Mouse (Mus musculus): Measurements from ENCODE around the gene Gm21962. TPM values are rescaled to one million over a fixed set of nuclear protein-coding genes. Genes with fewer than 3 reads are reported as not detected.

Gm21962 gene
- polyA plus RNA-seq, 1 experiment from 2014 or later = not detected

GRCm38 (mm10) chr3:137642137-137642536 lies 29.2 kb upstream of the Gm21962 start:
- no peak for DNase-seq
- WGBS = 42% methylated on average over 8 of the region's 8 CpGs

GRCm38 (mm10) chr3:137642568-137642967 lies 28.8 kb upstream of the Gm21962 start:
- Histone ChIP-seq H3K9me3 (ENCODE audit: control insufficient read depth, low read length) (no peaks in the 10 kb centered on the region), H3K4me3 (replicated peaks; ENCODE audit: low read depth, low read length) (no peak overlapping the region), H3K36me3 (ENCODE audit: control insufficient read depth, insufficient read depth, low read length) (no peaks in the 10 kb centered on the region), H3K27me3 (ENCODE audit: control insufficient read depth, insufficient read depth, low read length) (no peaks in the 10 kb centered on the region), H3K9ac (replicated peaks; ENCODE audit: low read length) (no peak overlapping the region), H3K4me1 (ENCODE audit: control insufficient read depth, insufficient read depth, low read length) (0 out of 2 replicates have a peak, but pooled peaks cover 4% of the 10 kb centered on the region), H3K4me2 (ENCODE audit: low read length) (no peak overlapping the region), H3K27ac (replicated peaks; ENCODE audit: low read depth, low read length) (no peak overlapping the region)
- ATAC-seq (ENCODE audit: low FRiP score, low TSS enrichment) (no peak), DNase-seq (no peak)
- 38% methylated on average over 3 of the region's 3 CpGs for WGBS

More at GRCm38 (mm10) chr3:137642137-137642536, 29.2 kb upstream of the Gm21962 start:
- Histone ChIP-seq H3K27me3 (ENCODE audit: control insufficient read depth, insufficient read depth, low read length) (no peaks in the 10 kb centered on the region), H3K27ac (replicated peaks; ENCODE audit: low read depth, low read length) (no peak overlapping the region), H3K4me2 (ENCODE audit: low read length) (no peak overlapping the region), H3K36me3 (ENCODE audit: control insufficient read depth, insufficient read depth, low read length) (no peaks in the 10 kb centered on the region), H3K4me3 (replicated peaks; ENCODE audit: low read depth, low read length) (no peak overlapping the region), H3K9me3 (ENCODE audit: control insufficient read depth, low read length) (no peaks in the 10 kb centered on the region), H3K4me1 (ENCODE audit: control insufficient read depth, insufficient read depth, low read length) (0 out of 2 replicates have a peak, but pooled peaks cover 4% of the 10 kb centered on the region), H3K9ac (replicated peaks; ENCODE audit: low read length) (no peak overlapping the region)
- ATAC-seq (ENCODE audit: low FRiP score, low TSS enrichment) = no peak

GRCm38 (mm10) chr3:137644081-137644480 lies 27.2 kb upstream of the Gm21962 start:
- Histone ChIP-seq H3K4me1 (ENCODE audit: control insufficient read depth, insufficient read depth, low read length) (0 out of 2 replicates have a peak, but pooled peaks cover 4% of the 10 kb centered on the region), H3K27me3 (ENCODE audit: control insufficient read depth, insufficient read depth, low read length) (no peaks in the 10 kb centered on the region), H3K4me3 (replicated peaks; ENCODE audit: low read depth, low read length) (no peak overlapping the region), H3K9me3 (ENCODE audit: control insufficient read depth, low read length) (no peaks in the 10 kb centered on the region), H3K36me3 (ENCODE audit: control insufficient read depth, insufficient read depth, low read length) (no peaks in the 10 kb centered on the region), H3K4me2 (ENCODE audit: low read length) (no peak overlapping the region), H3K9ac (replicated peaks; ENCODE audit: low read length) (no peak overlapping the region), H3K27ac (replicated peaks; ENCODE audit: low read depth, low read length) (no peak overlapping the region)
- 91% methylated on average over 3 of the region's 3 CpGs for WGBS
- no peak for ATAC-seq (ENCODE audit: low FRiP score, low TSS enrichment)
- no peak for DNase-seq

GRCm38 (mm10) chr3:137644947-137645346 lies 26.4 kb upstream of the Gm21962 start:
- DNase-seq = no peak
- no peak overlapping the region for H3K9ac ChIP-seq (replicated peaks; ENCODE audit: low read length)
- ATAC-seq (ENCODE audit: low FRiP score, low TSS enrichment) = no peak
- no peaks in the 10 kb centered on the region for H3K27me3 ChIP-seq (ENCODE audit: control insufficient read depth, insufficient read depth, low read length)
- H3K4me2 ChIP-seq (ENCODE audit: low read length) = no peak overlapping the region
- H3K4me3 ChIP-seq (replicated peaks; ENCODE audit: low read depth, low read length) = no peak overlapping the region
- H3K9me3 ChIP-seq (ENCODE audit: control insufficient read depth, low read length) = no peaks in the 10 kb centered on the region
- H3K27ac ChIP-seq (replicated peaks; ENCODE audit: low read depth, low read length) = no peak overlapping the region
- 0 out of 2 replicates have a peak, but pooled peaks cover 4% of the 10 kb centered on the region for H3K4me1 ChIP-seq (ENCODE audit: control insufficient read depth, insufficient read depth, low read length)
- WGBS = 87% methylated on average over 6 of the region's 6 CpGs
- H3K36me3 ChIP-seq (ENCODE audit: control insufficient read depth, insufficient read depth, low read length) = no peaks in the 10 kb centered on the region

GRCm38 (mm10) chr3:137647427-137648100 lies 23.8 kb upstream of the Gm21962 start:
- Histone ChIP-seq H3K9me3 (ENCODE audit: control insufficient read depth, low read length) (no peaks in the 10 kb centered on the region), H3K36me3 (ENCODE audit: control insufficient read depth, insufficient read depth, low read length) (no peaks in the 10 kb centered on the region), H3K9ac (replicated peaks; ENCODE audit: low read length) (no peak overlapping the region), H3K4me3 (replicated peaks; ENCODE audit: low read depth, low read length) (no peak overlapping the region), H3K4me1 (ENCODE audit: control insufficient read depth, insufficient read depth, low read length) (no peaks in the 10 kb centered on the region), H3K27ac (replicated peaks; ENCODE audit: low read depth, low read length) (no peak overlapping the region), H3K4me2 (ENCODE audit: low read length) (no peak overlapping the region), H3K27me3 (ENCODE audit: control insufficient read depth, insufficient read depth, low read length) (no peaks in the 10 kb centered on the region)
- WGBS = 65% methylated on average over 12 of the region's 12 CpGs
- DNase-seq (peak; percentile 35), ATAC-seq (ENCODE audit: low FRiP score, low TSS enrichment) (no peak)

GRCm38 (mm10) chr3:137649112-137649511 lies 22.2 kb upstream of the Gm21962 start:
- Histone ChIP-seq H3K4me3 (replicated peaks; ENCODE audit: low read depth, low read length) (no peak overlapping the region), H3K36me3 (ENCODE audit: control insufficient read depth, insufficient read depth, low read length) (no peaks in the 10 kb centered on the region), H3K9ac (replicated peaks; ENCODE audit: low read length) (no peak overlapping the region), H3K27ac (replicated peaks; ENCODE audit: low read depth, low read length) (no peak overlapping the region), H3K4me1 (ENCODE audit: control insufficient read depth, insufficient read depth, low read length) (no peaks in the 10 kb centered on the region), H3K4me2 (ENCODE audit: low read length) (no peak overlapping the region), H3K27me3 (ENCODE audit: control insufficient read depth, insufficient read depth, low read length) (no peaks in the 10 kb centered on the region), H3K9me3 (ENCODE audit: control insufficient read depth, low read length) (no peaks in the 10 kb centered on the region)
- ATAC-seq (ENCODE audit: low FRiP score, low TSS enrichment) = no peak
- DNase-seq = peak; percentile 35
- 37% methylated on average over 5 of the region's 5 CpGs for WGBS

GRCm38 (mm10) chr3:137652853-137653252 lies 18.5 kb upstream of the Gm21962 start:
- Histone ChIP-seq H3K4me1 (ENCODE audit: control insufficient read depth, insufficient read depth, low read length) (no peaks in the 10 kb centered on the region), H3K9me3 (ENCODE audit: control insufficient read depth, low read length) (no peaks in the 10 kb centered on the region), H3K4me2 (ENCODE audit: low read length) (no peak overlapping the region), H3K27ac (replicated peaks; ENCODE audit: low read depth, low read length) (no peak overlapping the region), H3K36me3 (ENCODE audit: control insufficient read depth, insufficient read depth, low read length) (no peaks in the 10 kb centered on the region), H3K4me3 (replicated peaks; ENCODE audit: low read depth, low read length) (no peak overlapping the region), H3K27me3 (ENCODE audit: control insufficient read depth, insufficient read depth, low read length) (no peaks in the 10 kb centered on the region), H3K9ac (replicated peaks; ENCODE audit: low read length) (no peak overlapping the region)
- WGBS = 89% methylated on average over 2 of the region's 2 CpGs
- DNase-seq (no peak), ATAC-seq (ENCODE audit: low FRiP score, low TSS enrichment) (no peak)

- Histone ChIP-seq H3K27ac (replicated peaks; ENCODE audit: low read depth, low read length) (peak overlapping the region; percentile 21), H3K4me2 (ENCODE audit: low read length) (no peak overlapping the region), H3K4me3 (replicated peaks; ENCODE audit: low read depth, low read length) (no peak overlapping the region), H3K9me3 (ENCODE audit: control insufficient read depth, low read length) (no peaks in the 10 kb centered on the region), H3K36me3 (ENCODE audit: control insufficient read depth, insufficient read depth, low read length) (no peaks in the 10 kb centered on the region), H3K4me1 (ENCODE audit: control insufficient read depth, insufficient read depth, low read length) (peaks cover 22% of the 10 kb centered on the region), H3K9ac (replicated peaks; ENCODE audit: low read length) (no peak overlapping the region), H3K27me3 (ENCODE audit: control insufficient read depth, insufficient read depth, low read length) (no peaks in the 10 kb centered on the region)
- ATAC-seq (ENCODE audit: low FRiP score, low TSS enrichment) (no peak), DNase-seq (peak; percentile 68)
- WGBS = 11% methylated on average over 3 of the region's 3 CpGs
These were observed 9.6 kb downstream of the Gm21962 start for GRCm38 (mm10) chr3:137680923-137681322.
